Mouse (Mus musculus) CD4-positive naive resting alpha-beta T cell, adult 76 days (primary cell): Measurements from ENCODE around the gene Ctps2. TPM values are rescaled to one million over a fixed set of nuclear protein-coding genes. Genes with fewer than 3 reads are reported as not detected.

ENCODE experiments used
- total RNA-seq: library from RNA; stranded (reverse); gene quantifications from one replicate; pipeline ENCODE4 v1.2.4, GENCODE M21; 2023

Ctps2 gene
- total RNA-seq, result 145 TPM

DNA sequence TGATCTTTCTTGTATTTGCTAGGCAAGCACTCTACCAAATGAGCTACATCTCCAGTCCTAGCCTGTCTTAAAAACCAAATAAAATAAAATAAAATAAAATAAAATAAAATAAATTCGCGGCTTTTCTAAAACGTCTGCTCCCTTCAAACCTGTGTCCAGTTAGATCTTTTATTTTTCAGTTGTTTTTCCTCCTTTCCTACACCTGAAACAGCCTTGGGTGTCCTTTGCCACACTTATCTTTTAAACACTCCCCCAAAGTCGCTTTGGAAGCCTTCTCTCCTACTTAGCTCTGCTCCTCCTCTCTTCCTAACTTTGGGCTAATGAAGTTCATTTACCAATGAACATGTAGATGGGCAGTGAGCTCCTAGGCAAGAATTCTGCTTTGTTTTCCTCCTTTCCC, at the start of gene Ctps2:
Gene Ctps2 (plus strand): TSS at position 301 of the 400 bp plus-strand sequence.

DNA sequence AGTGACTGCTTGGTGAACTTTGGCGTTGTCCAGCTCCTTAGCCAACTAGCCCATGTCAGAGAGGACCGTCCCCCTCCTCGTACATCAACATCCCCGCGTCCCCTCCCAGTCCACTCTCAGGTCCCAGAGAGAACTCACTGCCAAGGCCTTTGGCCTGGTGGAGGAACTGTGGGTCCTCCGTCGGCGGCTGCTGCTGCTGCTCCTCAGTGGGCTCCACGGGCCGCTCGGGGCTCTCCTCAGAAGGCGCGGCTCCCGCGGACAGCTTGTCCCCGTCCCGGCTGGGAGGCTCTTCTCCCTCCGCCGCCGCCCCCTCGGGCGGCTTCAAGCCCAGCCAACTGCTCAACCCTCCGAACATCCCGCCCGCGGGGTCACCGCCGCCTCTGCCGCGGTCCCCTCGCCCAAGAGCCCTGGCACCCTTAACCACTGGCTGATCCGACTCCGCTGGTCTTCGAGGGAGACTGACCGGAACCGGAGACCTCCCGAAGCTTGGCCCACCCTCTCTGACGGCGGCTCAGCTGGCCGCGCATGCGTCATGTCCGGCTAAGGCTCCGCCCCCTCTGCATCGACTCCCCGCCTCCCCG, 13.0 kb upstream of the Ctps2 start, which contains the start of gene Syap1:
Gene Syap1 (minus strand): TSS at position 517 of the 581 bp plus-strand sequence.

DNA sequence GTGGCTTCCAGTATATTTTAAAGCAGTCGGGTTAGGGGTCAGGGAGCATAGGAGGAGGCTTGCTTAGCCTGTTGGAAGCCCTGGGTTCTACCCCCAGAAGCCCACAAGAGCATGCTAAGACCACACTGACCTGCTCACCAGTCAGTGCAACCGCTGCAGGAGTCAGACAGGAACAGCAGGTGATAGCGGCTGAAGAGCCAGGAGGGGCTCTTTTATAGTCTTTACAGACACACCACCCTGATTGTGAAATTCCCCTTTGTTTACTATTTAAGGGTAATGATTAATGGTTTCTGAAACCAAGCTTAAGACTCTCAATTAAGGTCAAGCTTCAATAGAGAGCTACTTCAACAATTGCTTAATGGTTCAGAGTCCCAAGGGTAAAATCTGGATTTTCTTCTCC, 63.3 kb downstream of the Ctps2 start, which contains the start of gene S100g:
Gene S100g (minus strand): TSS at position 217 of the 400 bp plus-strand sequence.

Other genes starting within 250 kb of the Ctps2 start
- 93.8 TPM for gene Rbbp7, start 140.8 kb upstream of the Ctps2 start, total RNA-seq
- 31.2 TPM for gene Txlng, start 71.8 kb upstream of the Ctps2 start, total RNA-seq
- gene Syap1, start 12.8 kb upstream of the Ctps2 start, total RNA-seq, result 28.9 TPM
- gene S100g, start 63.4 kb downstream of the Ctps2 start, total RNA-seq, result not detected